Mouse (Mus musculus) cerebellum, adult 2 months (tissue): Measurements from ENCODE around the gene Hnrnpa3.

Source experiments
- CTCF ChIP-seq: fragments of 200-500 bp; IDR thresholded peaks from 2 replicates; pipeline ENCODE4 v1.5.1; 2011; ENCODE audit warnings: low read depth, mild to moderate bottlenecking, control low read depth, low read length, moderate library complexity, borderline replicate concordance; ENCODE audit not compliant: insufficient read depth
- POLR2A ChIP-seq: fragments of 200-500 bp; IDR thresholded peaks from 2 replicates; pipeline ENCODE4 v1.6.1; 2011; ENCODE audit warnings: low read length, control low read depth, borderline replicate concordance; ENCODE audit not compliant: insufficient read depth

- no peak for TF ChIP-seq CTCF
- TF ChIP-seq POLR2A, result no peak
These were observed 44.5 kb upstream of the Hnrnpa3 start for GRCm38 (mm10) chr2:75614577-75614976.
